Mouse (Mus musculus) kidney, adult 8-10 months (tissue): ENCODE data around the gene Dcaf4.

Experiments used
- DNase-seq, 2 experiments: peaks; one replicate each; pipeline ENCODE4 v3.0.0; 2022

Dcaf4 gene

GRCm38 (mm10) chr12:83553816-83554215, 33.5 kb downstream of the Dcaf4 start:
- DNase-seq: no peak

DNA sequence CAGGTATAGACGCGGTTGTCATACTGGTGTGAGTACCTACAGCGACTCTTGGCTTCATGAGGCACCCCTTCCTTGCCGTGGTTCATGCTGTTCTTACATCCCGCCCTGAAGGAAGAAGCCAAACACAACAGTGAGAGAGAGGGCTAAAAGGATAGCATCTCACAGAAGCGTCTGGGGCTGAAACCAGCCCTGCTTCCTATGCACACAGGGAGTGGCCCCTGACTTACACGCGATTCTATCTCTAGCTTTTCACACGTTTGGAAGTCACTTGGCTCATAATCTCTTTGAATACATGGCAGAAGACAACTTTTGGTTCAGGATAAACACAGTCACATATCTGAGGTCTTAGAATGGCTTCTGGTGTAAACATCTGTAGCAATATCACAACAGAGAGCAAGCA, 35.3 kb downstream of the Dcaf4 start:
- no peak for DNase-seq

- no peak for DNase-seq
These were observed 38.2 kb downstream of the Dcaf4 start for GRCm38 (mm10) chr12:83558496-83558895.

DNA sequence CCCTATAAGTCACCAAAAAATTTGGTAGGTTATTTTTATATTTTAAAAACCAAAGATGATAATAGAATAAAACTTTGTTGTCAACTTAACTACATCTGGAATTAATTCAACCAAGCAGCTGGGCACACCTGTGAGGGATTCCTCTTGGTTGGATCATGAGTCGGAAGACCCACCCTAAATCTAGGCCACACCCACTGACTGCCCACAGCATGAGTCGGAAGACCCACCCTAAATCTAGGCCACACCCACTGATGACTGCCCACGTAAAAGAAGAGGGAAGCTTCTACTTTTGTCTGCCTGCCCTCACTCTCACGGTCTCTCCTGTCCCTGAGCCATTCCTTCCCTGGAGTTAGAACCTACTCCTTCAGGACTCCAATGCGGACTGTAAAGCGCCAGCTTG, 39.9 kb downstream of the Dcaf4 start:
- DNase-seq: no peak

DNA sequence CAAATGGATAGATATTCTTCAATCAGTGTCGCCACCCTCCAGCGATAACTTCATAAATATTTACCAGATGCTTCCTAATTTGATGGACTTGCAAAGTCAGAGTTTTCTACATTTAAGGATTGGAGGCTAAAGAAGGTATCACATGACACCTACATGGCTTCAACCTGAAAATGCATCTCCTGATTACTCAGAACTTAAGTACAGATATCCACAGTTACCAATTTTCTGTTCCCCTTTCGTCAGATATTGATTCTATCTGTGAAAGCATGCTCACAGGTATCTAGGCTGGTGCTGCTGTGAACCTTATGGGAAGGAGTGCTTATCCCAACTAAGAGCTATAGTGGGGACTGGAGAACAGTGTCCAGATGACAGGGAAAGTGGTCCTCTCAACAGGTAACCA, 42.3 kb downstream of the Dcaf4 start:
- no peak for DNase-seq

GRCm38 (mm10) chr12:83569866-83570265, 49.6 kb downstream of the Dcaf4 start:
- DNase-seq: no peak

- no peak for DNase-seq
These were observed 52.5 kb downstream of the Dcaf4 start for GRCm38 (mm10) chr12:83572717-83573116.

GRCm38 (mm10) chr12:83577445-83577844, 57.2 kb downstream of the Dcaf4 start:
- DNase-seq: no peak

DNA sequence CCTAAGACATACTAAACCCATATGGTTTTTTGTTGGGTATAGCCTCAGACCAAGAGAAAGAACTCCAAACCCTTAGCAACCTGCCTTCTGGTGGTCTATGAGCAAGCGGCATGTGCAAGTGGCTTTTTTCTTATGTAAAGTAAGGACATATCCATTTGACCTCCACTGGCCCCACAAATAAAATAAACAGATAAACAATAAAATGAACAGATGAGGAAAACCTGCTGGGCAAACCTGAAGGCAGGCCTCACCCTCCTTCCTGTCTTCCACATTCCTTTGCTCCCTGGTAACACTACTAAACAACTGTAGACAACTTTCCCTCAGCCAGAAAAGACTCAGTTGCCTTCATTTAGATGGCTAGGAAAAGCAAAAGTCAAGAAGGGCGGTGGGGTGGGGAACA, 58.1 kb downstream of the Dcaf4 start:
- no peak for DNase-seq

DNA sequence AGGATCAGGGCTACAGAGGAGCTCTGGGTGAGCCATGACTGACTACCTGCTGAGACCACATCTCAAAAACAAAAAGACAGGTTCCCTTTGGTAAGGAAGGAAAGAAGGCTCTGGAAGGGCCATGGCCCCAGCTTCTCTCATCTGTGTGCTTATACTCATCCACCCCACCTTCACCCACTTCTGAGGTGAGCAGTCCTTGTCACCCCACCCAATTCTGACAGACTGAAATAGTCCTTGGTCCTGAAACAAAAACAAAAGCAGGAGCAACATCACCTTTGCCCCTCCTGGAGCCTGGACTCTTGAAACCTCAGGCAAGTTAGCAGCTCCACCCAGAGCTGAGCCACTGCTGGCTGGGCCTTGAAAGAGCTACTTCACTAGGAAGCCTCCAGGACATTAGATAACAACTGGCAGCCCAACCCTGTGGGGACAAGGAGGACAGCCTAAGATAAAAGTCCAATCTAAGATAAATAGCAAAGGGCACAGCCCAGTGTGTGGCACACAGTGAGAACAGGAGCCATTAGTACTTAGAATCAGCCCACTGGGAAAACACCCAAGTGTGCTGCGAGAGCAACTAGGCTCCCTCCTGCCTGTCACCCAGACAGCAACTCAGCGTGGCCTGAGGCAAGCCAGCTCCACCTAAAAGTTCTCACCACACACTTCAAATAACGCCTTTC, 58.8 kb downstream of the Dcaf4 start:
- peak; percentile 71 to 84 for DNase-seq

- DNase-seq: peak; percentile 54 to 57
These were observed 60.0 kb downstream of the Dcaf4 start for GRCm38 (mm10) chr12:83580283-83580682.

GRCm38 (mm10) chr12:83582106-83582505, 61.8 kb downstream of the Dcaf4 start:
- peak; percentile 34 to 43 for DNase-seq

DNA sequence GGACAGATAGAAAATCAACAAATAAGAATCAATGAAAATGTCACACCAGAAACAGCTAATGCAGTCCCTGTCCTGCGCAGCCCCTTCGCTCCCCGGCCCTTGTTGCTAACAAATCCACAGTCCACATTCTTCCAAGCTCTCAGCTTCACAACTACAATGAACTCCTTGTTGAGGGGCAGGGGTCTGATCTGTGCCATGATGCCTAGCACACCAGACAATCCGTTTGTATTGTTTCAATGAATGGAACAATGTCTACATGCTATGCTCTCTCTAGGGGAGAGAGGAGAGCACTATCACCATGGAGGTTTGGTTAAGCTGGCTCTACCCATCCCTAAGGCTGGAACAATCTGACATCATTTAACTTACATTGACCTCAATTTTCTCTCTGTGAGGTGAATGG, 62.5 kb downstream of the Dcaf4 start:
- DNase-seq: no peak

DNA sequence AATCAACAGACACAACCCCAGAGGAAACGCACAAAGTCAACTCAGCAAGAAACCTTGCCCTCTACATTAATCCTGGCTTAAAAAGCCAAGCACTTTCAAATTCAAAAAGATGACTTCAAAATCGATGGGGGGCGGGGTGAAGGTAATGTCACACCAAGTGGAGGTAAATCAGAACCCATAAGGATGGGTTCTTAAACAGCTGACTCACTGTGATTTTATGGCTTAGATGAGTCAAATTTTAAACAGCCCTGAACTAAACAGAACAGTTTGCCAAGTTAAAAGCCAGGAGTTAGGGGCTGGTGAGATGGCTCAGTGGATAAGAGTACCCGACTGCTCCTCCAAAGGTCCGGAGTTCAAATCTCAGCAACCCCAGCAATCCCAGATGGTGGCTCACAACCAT, 66.4 kb downstream of the Dcaf4 start:
- DNase-seq: peak in 1 of 2 experiments; percentile 23
